ENCODE assay signal across 22 mouse cellular contexts in genomic region chr1:131570391-131570790, GRCm38 (mm10). TPM values are rescaled to one million over a fixed set of nuclear protein-coding genes. Genes with fewer than 3 reads are reported as not detected.
DNase-seq lines count a peak whose midpoint lies in the region; ATAC-seq lines count a peak whose summit lies in the region.
"Had no signal": no experiment of that assay in that cellular context is flagged by ENCODE, and none has a peak within 500 bp of the region (broad histone marks: within the 10 kb centered on the region; RNA-seq: fewer than 3 reads in every experiment).

No protein-coding gene starts in this region.

- no peaks in the 10 kb centered on the region for H3K27me3 ChIP-seq in liver, embryonic 12.5 days (replicated peaks)
- no peaks in the 10 kb centered on the region for H3K27me3 ChIP-seq in liver, embryonic 16.5 days (ENCODE audit: control insufficient read depth, insufficient read depth, low read depth, low read length)
- H3K27me3 ChIP-seq: embryonic facial prominence, embryonic 12.5 days; forebrain, embryonic 13.5 days; forebrain, embryonic 15.5 days had no signal

- no peak overlapping the region for H3K4me2 ChIP-seq in liver, embryonic 12.5 days
- H3K4me2 ChIP-seq in liver, embryonic 16.5 days (ENCODE audit: low read depth, low read length), result no peak overlapping the region
- H3K4me2 ChIP-seq: embryonic facial prominence, embryonic 12.5 days; forebrain, embryonic 13.5 days; forebrain, embryonic 15.5 days had no signal

- no peaks in the 10 kb centered on the region for H3K4me1 ChIP-seq in liver, embryonic 12.5 days
- no peaks in the 10 kb centered on the region for H3K4me1 ChIP-seq in liver, embryonic 16.5 days (ENCODE audit: control insufficient read depth, low read depth, low read length)
- H3K4me1 ChIP-seq: embryonic facial prominence, embryonic 10.5 days; embryonic facial prominence, embryonic 12.5 days; forebrain, embryonic 13.5 days; forebrain, embryonic 15.5 days had no signal

- no peaks in the 10 kb centered on the region for H3K9me3 ChIP-seq in liver, embryonic 12.5 days (replicated peaks)
- no peaks in the 10 kb centered on the region for H3K9me3 ChIP-seq in liver, embryonic 16.5 days (replicated peaks; ENCODE audit: control insufficient read depth, low read length)
- H3K9me3 ChIP-seq: embryonic facial prominence, embryonic 10.5 days; embryonic facial prominence, embryonic 12.5 days; forebrain, embryonic 13.5 days; forebrain, embryonic 15.5 days had no signal

- peak; percentile 42; the same call in 1 of the 2 replicates for ATAC-seq in liver, embryonic 12.5 days
- ATAC-seq in liver, embryonic 16.5 days (ENCODE audit: low read depth), result peak; percentile 52
- ATAC-seq: activated CD4-positive, CD25-positive, alpha-beta regulatory T cell, adult 4 months; forebrain, embryonic 13.5 days; forebrain, embryonic 15.5 days; forebrain, postnatal 0 days; Patski had no signal

- WGBS in liver, embryonic 12.5 days (ENCODE audit: insufficient replicate concordance), result 79% methylated on average over 4 of the region's 4 CpGs
- 63% methylated on average over 4 of the region's 4 CpGs for WGBS in liver, embryonic 16.5 days (ENCODE audit: insufficient replicate concordance)

- no peak for DNase-seq in liver
- DNase-seq in spleen, postnatal 4 days (ENCODE audit: low spot score in 2 of 2), result no peak
- no peak for DNase-seq in layer of hippocampus, adult 9-11 months
- DNase-seq: adrenal gland, adult 8-10 months; adrenal gland, postnatal 14 days; adrenal gland, postnatal 36 days; cerebellum, adult 11-12 months; cerebellum, adult 2 months; cerebellum, adult 9-10 months; cerebellum, postnatal 10 days; cerebellum, postnatal 25 days; forebrain, postnatal 0 days had no signal

- no peaks in the 10 kb centered on the region for H3K36me3 ChIP-seq in liver, embryonic 12.5 days
- H3K36me3 ChIP-seq in liver, embryonic 16.5 days (ENCODE audit: control insufficient read depth, insufficient read depth), result no peaks in the 10 kb centered on the region
- H3K36me3 ChIP-seq: embryonic facial prominence, embryonic 10.5 days; embryonic facial prominence, embryonic 12.5 days; forebrain, embryonic 15.5 days had no signal

- no peak overlapping the region for H3K27ac ChIP-seq in liver, embryonic 12.5 days
- no peak overlapping the region for H3K27ac ChIP-seq in liver, embryonic 16.5 days (ENCODE audit: low read length)
- H3K27ac ChIP-seq: embryonic facial prominence, embryonic 10.5 days; embryonic facial prominence, embryonic 12.5 days; forebrain, embryonic 13.5 days; forebrain, embryonic 15.5 days had no signal

- no peak overlapping the region for H3K9ac ChIP-seq in liver, embryonic 12.5 days
- no peak overlapping the region for H3K9ac ChIP-seq in liver, embryonic 16.5 days (ENCODE audit: low read depth, low read length)
- H3K9ac ChIP-seq: embryonic facial prominence, embryonic 12.5 days; forebrain, embryonic 13.5 days; forebrain, embryonic 15.5 days; forebrain, postnatal 0 days had no signal

- H3K4me3 ChIP-seq in liver, embryonic 12.5 days, result no peak overlapping the region
- no peak overlapping the region for H3K4me3 ChIP-seq in liver, embryonic 16.5 days (ENCODE audit: low read depth, low read length)
- H3K4me3 ChIP-seq: embryonic facial prominence, embryonic 10.5 days; embryonic facial prominence, embryonic 12.5 days; forebrain, embryonic 13.5 days; forebrain, embryonic 15.5 days had no signal

RNA-seq across cellular contexts. Expression of gene Avpr1b, which starts 28.6 kb away (rescaled TPM):
- not detected in 2 replicates for polyA plus RNA-seq in liver, embryonic 12.5 days (2016; fragmentation: Nextera tagmentation; extraction: Ambion mirVana)
- polyA plus RNA-seq in liver, embryonic 16.5 days (2015; fragmentation: Nextera tagmentation; extraction: Ambion mirVana), result not detected in 2 replicates
- polyA plus RNA-seq: C2C12; cerebellum, adult 2 months; cortical plate, adult 2 months; embryonic facial prominence, embryonic 10.5 days; embryonic facial prominence, embryonic 12.5 days; forebrain, embryonic 13.5 days; forebrain, embryonic 15.5 days; forebrain, postnatal 0 days; Patski had no signal

RNA-seq across cellular contexts. Expression of gene Fam72a, which starts 42.7 kb away (rescaled TPM):
- polyA plus RNA-seq in liver, embryonic 12.5 days (2016; fragmentation: Nextera tagmentation; extraction: Ambion mirVana), result 3.4 and 3.7 TPM in 2 replicates
- polyA plus RNA-seq in liver, embryonic 16.5 days (2015; fragmentation: Nextera tagmentation; extraction: Ambion mirVana), result 0.97 and 1.3 TPM in 2 replicates

RNA-seq across cellular contexts. Expression of gene Srgap2, which starts 43.2 kb away (rescaled TPM):
- 5.8 and 7.8 TPM in 2 replicates for polyA plus RNA-seq in liver, embryonic 12.5 days (2016; fragmentation: Nextera tagmentation; extraction: Ambion mirVana)
- polyA plus RNA-seq in liver, embryonic 16.5 days (2015; fragmentation: Nextera tagmentation; extraction: Ambion mirVana), result 3.7 and 5.3 TPM in 2 replicates
